Mouse (Mus musculus): ENCODE data around the gene Atp13a2. TPM values are rescaled to one million over a fixed set of nuclear protein-coding genes. Genes with fewer than 3 reads are reported as not detected.
A peak's percentile ranks its signal among the peaks of the same experiment; 100 is the strongest.

Gene Atp13a2
- polyA plus RNA-seq, 1 experiment from 2014 or later, result 15.8 TPM

GRCm38 (mm10) chr4:141020220-141020619 is 33.5 kb downstream of the Atp13a2 start:
- Histone ChIP-seq H3K27ac (ENCODE audit: low read depth) (no peak overlapping the region), H3K4me1 (ENCODE audit: insufficient read depth) (no peaks in the 10 kb centered on the region), H3K27me3 (ENCODE audit: insufficient read depth, low read length) (no peaks in the 10 kb centered on the region), H3K36me3 (replicated peaks; ENCODE audit: insufficient read depth, low read length) (no peaks in the 10 kb centered on the region), H3K4me2 (ENCODE audit: low read depth, low read length) (no peak overlapping the region), H3K9ac (replicated peaks) (no peak overlapping the region), H3K4me3 (ENCODE audit: low read depth, low read length) (no peak overlapping the region), H3K9me3 (ENCODE audit: low read length) (no peaks in the 10 kb centered on the region)
- 93% methylated on average over 17 of the region's 17 CpGs for WGBS (ENCODE audit: insufficient replicate concordance)
- DNase-seq (no peak), ATAC-seq (no peak)
- TF ChIP-seq EP300 (IDR thresholded peaks at IDR 0.05; ENCODE audit: low read depth) (no peak), CTCF (IDR thresholded peaks at IDR 0.05; ENCODE audit: low read depth) (no peak)

- Histone ChIP-seq H3K4me1 (ENCODE audit: insufficient read depth) (no peaks in the 10 kb centered on the region), H3K27ac (ENCODE audit: low read depth) (no peak overlapping the region), H3K27me3 (ENCODE audit: insufficient read depth, low read length) (no peaks in the 10 kb centered on the region), H3K4me2 (ENCODE audit: low read depth, low read length) (no peak overlapping the region), H3K9ac (replicated peaks) (peak overlapping the region; percentile 21; the same call in 1 of the 2 replicates), H3K36me3 (replicated peaks; ENCODE audit: insufficient read depth, low read length) (no peaks in the 10 kb centered on the region), H3K4me3 (ENCODE audit: low read depth, low read length) (no peak overlapping the region), H3K9me3 (ENCODE audit: low read length) (no peaks in the 10 kb centered on the region)
- ATAC-seq, result no peak
- 66% methylated on average over 14 of the region's 14 CpGs for WGBS (ENCODE audit: insufficient replicate concordance)
- DNase-seq, result no peak
- TF ChIP-seq CTCF (IDR thresholded peaks at IDR 0.05; ENCODE audit: low read depth) (no peak), EP300 (IDR thresholded peaks at IDR 0.05; ENCODE audit: low read depth) (no peak)
Measured at GRCm38 (mm10) chr4:141020811-141021613, 34.3 kb downstream of the Atp13a2 start.

- H3K27ac ChIP-seq (ENCODE audit: low read depth), result no peak overlapping the region
- no peaks in the 10 kb centered on the region for H3K36me3 ChIP-seq (replicated peaks; ENCODE audit: insufficient read depth, low read length)
- WGBS (ENCODE audit: insufficient replicate concordance), result 81% methylated on average over 11 of the region's 11 CpGs
- no peaks in the 10 kb centered on the region for H3K9me3 ChIP-seq (ENCODE audit: low read length)
- H3K27me3 ChIP-seq (ENCODE audit: insufficient read depth, low read length), result no peaks in the 10 kb centered on the region
- TF ChIP-seq CTCF (IDR thresholded peaks at IDR 0.05; ENCODE audit: low read depth), result no peak
- no peak for TF ChIP-seq EP300 (IDR thresholded peaks at IDR 0.05; ENCODE audit: low read depth)
- no peak overlapping the region for H3K9ac ChIP-seq (replicated peaks)
- H3K4me3 ChIP-seq (ENCODE audit: low read depth, low read length), result no peak overlapping the region
- H3K4me2 ChIP-seq (ENCODE audit: low read depth, low read length), result no peak overlapping the region
- ATAC-seq, result no peak
- no peak for DNase-seq
- H3K4me1 ChIP-seq (ENCODE audit: insufficient read depth), result no peaks in the 10 kb centered on the region
Measured at GRCm38 (mm10) chr4:141021614-141021929, 34.9 kb downstream of the Atp13a2 start.

GRCm38 (mm10) chr4:141024052-141024451 is 37.4 kb downstream of the Atp13a2 start:
- no peak overlapping the region for H3K4me3 ChIP-seq (ENCODE audit: low read depth, low read length)
- H3K9ac ChIP-seq (replicated peaks), result no peak overlapping the region
- no peak for ATAC-seq
- no peaks in the 10 kb centered on the region for H3K36me3 ChIP-seq (replicated peaks; ENCODE audit: insufficient read depth, low read length)
- H3K27me3 ChIP-seq (ENCODE audit: insufficient read depth, low read length), result no peaks in the 10 kb centered on the region
- no peaks in the 10 kb centered on the region for H3K9me3 ChIP-seq (ENCODE audit: low read length)
- 49% methylated on average over 9 of the region's 9 CpGs for WGBS (ENCODE audit: insufficient replicate concordance)
- H3K4me2 ChIP-seq (ENCODE audit: low read depth, low read length), result no peak overlapping the region
- DNase-seq, result no peak
- H3K27ac ChIP-seq (ENCODE audit: low read depth), result no peak overlapping the region
- TF ChIP-seq CTCF (IDR thresholded peaks at IDR 0.05; ENCODE audit: low read depth) (no peak), EP300 (IDR thresholded peaks at IDR 0.05; ENCODE audit: low read depth) (no peak)
- no peaks in the 10 kb centered on the region for H3K4me1 ChIP-seq (ENCODE audit: insufficient read depth)

- Histone ChIP-seq H3K4me2 (ENCODE audit: low read depth, low read length) (no peak overlapping the region), H3K27ac (ENCODE audit: low read depth) (no peak overlapping the region), H3K36me3 (replicated peaks; ENCODE audit: insufficient read depth, low read length) (no peaks in the 10 kb centered on the region), H3K9me3 (ENCODE audit: low read length) (no peaks in the 10 kb centered on the region), H3K4me3 (ENCODE audit: low read depth, low read length) (no peak overlapping the region), H3K9ac (replicated peaks) (no peak overlapping the region), H3K4me1 (ENCODE audit: insufficient read depth) (no peaks in the 10 kb centered on the region), H3K27me3 (ENCODE audit: insufficient read depth, low read length) (no peaks in the 10 kb centered on the region)
- WGBS (ENCODE audit: insufficient replicate concordance), result 88% methylated on average over 15 of the region's 27 CpGs
- ATAC-seq, result peak; percentile 59
- no peak for DNase-seq
- TF ChIP-seq EP300 (IDR thresholded peaks at IDR 0.05; ENCODE audit: low read depth), result no peak
- no peak for TF ChIP-seq CTCF (IDR thresholded peaks at IDR 0.05; ENCODE audit: low read depth)
Measured at GRCm38 (mm10) chr4:141024992-141025391, 38.3 kb downstream of the Atp13a2 start.

- no peak; the same call in 1 of the 2 replicates for ATAC-seq
Measured at GRCm38 (mm10) chr4:141030541-141031206, 44.0 kb downstream of the Atp13a2 start.

More at GRCm38 (mm10) chr4:141030541-141031206, 44.0 kb downstream of the Atp13a2 start:
- Histone ChIP-seq H3K4me3 (ENCODE audit: low read depth, low read length) (no peak overlapping the region), H3K4me2 (ENCODE audit: low read depth, low read length) (no peak overlapping the region), H3K4me1 (ENCODE audit: insufficient read depth) (no peaks in the 10 kb centered on the region), H3K9me3 (ENCODE audit: low read length) (no peaks in the 10 kb centered on the region), H3K9ac (replicated peaks) (no peak overlapping the region), H3K27me3 (ENCODE audit: insufficient read depth, low read length) (no peaks in the 10 kb centered on the region), H3K27ac (ENCODE audit: low read depth) (no peak overlapping the region), H3K36me3 (replicated peaks; ENCODE audit: insufficient read depth, low read length) (no peaks in the 10 kb centered on the region)
- DNase-seq, result no peak
- WGBS (ENCODE audit: insufficient replicate concordance), result 85% methylated on average over 17 of the region's 18 CpGs
- TF ChIP-seq CTCF (IDR thresholded peaks at IDR 0.05; ENCODE audit: low read depth) (no peak), EP300 (IDR thresholded peaks at IDR 0.05; ENCODE audit: low read depth) (no peak)

All from liver, postnatal 0 days (tissue).